Mouse (Mus musculus) embryonic facial prominence, embryonic 14.5 days (tissue): ENCODE measurements around the gene Gtf2e1. TPM values are rescaled to one million over a fixed set of nuclear protein-coding genes. Genes with fewer than 3 reads are reported as not detected.

ENCODE experiments used
- ATAC-seq: fragments of 200-750 bp; cut with Nextera tagmentation; 2 replicates; pipeline ENCODE4 v1.8.0; 2017; ENCODE audit warnings: low read depth, moderate number of reproducible peaks, moderate TSS enrichment
- DNase-seq: peaks from one replicate; pipeline ENCODE4 v3.0.0-alpha.2; 2015; ENCODE audit warnings: low spot score
- H3K27ac ChIP-seq: fragments of 300-500 bp; sonication (generic); replicated peaks from 2 replicates; pipeline ENCODE4 v1.5.1; 2014; ENCODE audit warnings: low read depth, mild to moderate bottlenecking, low read length, moderate library complexity
- H3K27me3 ChIP-seq: fragments of 300-500 bp; sonication (generic); replicated peaks from 2 replicates; pipeline ENCODE4 v1.6.1; 2014; ENCODE audit warnings: low read length; ENCODE audit not compliant: control insufficient read depth, insufficient read depth
- H3K36me3 ChIP-seq: fragments of 300-500 bp; sonication (generic); 2 replicates; pipeline ENCODE4 v1.6.1; 2014; ENCODE audit warnings: low read length, mixed read lengths; ENCODE audit not compliant: control insufficient read depth, insufficient read depth
- H3K4me1 ChIP-seq: fragments of 300-500 bp; sonication (generic); 2 replicates; pipeline ENCODE4 v1.6.1; 2014; ENCODE audit warnings: antibody characterized with exemption, low read length; ENCODE audit not compliant: control insufficient read depth, insufficient read depth
- H3K4me2 ChIP-seq: fragments of 300-500 bp; sonication (generic); 2 replicates; pipeline ENCODE4 v1.6.1; 2014; ENCODE audit warnings: low read depth, mild to moderate bottlenecking, low read length, moderate library complexity, mixed read lengths
- H3K4me3 ChIP-seq: fragments of 300-500 bp; sonication (generic); 2 replicates; pipeline ENCODE4 v1.5.1; 2014; ENCODE audit warnings: low read depth, mild to moderate bottlenecking, low read length
- H3K9ac ChIP-seq: fragments of 300-500 bp; sonication (generic); 2 replicates; pipeline ENCODE4 v1.6.1; 2014; ENCODE audit warnings: low read depth, mild to moderate bottlenecking, low read length, moderate library complexity, mixed read lengths
- H3K9me3 ChIP-seq: fragments of 300-500 bp; sonication (generic); 2 replicates; pipeline ENCODE4 v1.6.1; 2016; ENCODE audit warnings: low read length; ENCODE audit not compliant: control insufficient read depth
- WGBS: fragments of 180-500 bp; shearing (Covaris S2); extraction: QIAGEN DNeasy Blood & Tissue Kit; methylation state at CpG from one replicate; pipeline ENCODE4 v1.1.7; 2014; 5-methylcytosine and 5-hydroxymethylcytosine counted together
- polyA plus RNA-seq: library from polyadenylated mRNA; unstranded; fragments of >200 nt; fragmentation: Nextera tagmentation; extraction: Ambion mirVana; gene quantifications from 2 replicates; pipeline ENCODE4 v1.2.1, GENCODE M21; 2014

Gene Gtf2e1
- polyA plus RNA-seq = 29.0 and 32.5 TPM in 2 replicates

- Histone ChIP-seq H3K4me1 (peaks cover 6% of the 10 kb centered on the region; the same call in 1 of the 2 replicates), H3K27me3 (no peaks in the 10 kb centered on the region), H3K9me3 (no peaks in the 10 kb centered on the region), H3K9ac (peak within 1 kb of the TSS; percentile 82), H3K4me3 (peak within 1 kb of the TSS; percentile 64), H3K27ac (peak within 1 kb of the TSS; percentile 94), H3K36me3 (peaks cover 29% of the 10 kb centered on the region), H3K4me2 (peak within 1 kb of the TSS; percentile 66)
- DNase-seq (peak; percentile 99), ATAC-seq (peak; percentile 99)
- WGBS = 2% methylated on average over 41 of the region's 41 CpGs
Measured at GRCm38 (mm10) chr16:37539611-37540580, at the start of gene Gtf2e1, which contains the start of gene Rabl3. Gene Gtf2e1 (minus strand): TSS chr16:37539789. Gene Rabl3 (plus strand): TSS chr16:37539885.

GRCm38 (mm10) chr16:37585129-37585563 is 45.6 kb upstream of the Gtf2e1 start:
- Histone ChIP-seq H3K27ac (no peak overlapping the region), H3K4me2 (peak overlapping the region; percentile 58), H3K4me3 (no peak overlapping the region), H3K36me3 (no peaks in the 10 kb centered on the region), H3K9me3 (no peaks in the 10 kb centered on the region), H3K4me1 (peaks cover 8% of the 10 kb centered on the region; the same call in 1 of the 2 replicates), H3K27me3 (no peaks in the 10 kb centered on the region), H3K9ac (no peak overlapping the region)
- ATAC-seq (no peak), DNase-seq (no peak)
- 75% methylated on average over 7 of the region's 8 CpGs for WGBS

- Histone ChIP-seq H3K9me3 (no peaks in the 10 kb centered on the region), H3K27me3 (no peaks in the 10 kb centered on the region), H3K9ac (peak overlapping the region; percentile 53), H3K36me3 (no peaks in the 10 kb centered on the region), H3K4me2 (peak overlapping the region; percentile 58), H3K4me1 (peaks cover 8% of the 10 kb centered on the region; the same call in 1 of the 2 replicates), H3K27ac (peak overlapping the region; percentile 46; the same call in 1 of the 2 replicates), H3K4me3 (peak overlapping the region; percentile 26)
- ATAC-seq (peak; percentile 90), DNase-seq (peak; percentile 83)
- WGBS = 3% methylated on average over 25 of the region's 25 CpGs
Measured at GRCm38 (mm10) chr16:37584218-37585035, 44.8 kb upstream of the Gtf2e1 start.

GRCm38 (mm10) chr16:37583801-37584200 is 44.2 kb upstream of the Gtf2e1 start:
- Histone ChIP-seq H3K4me3 (peak overlapping the region; percentile 26), H3K9me3 (no peaks in the 10 kb centered on the region), H3K36me3 (no peaks in the 10 kb centered on the region), H3K9ac (peak overlapping the region; percentile 53; the same call in 1 of the 2 replicates), H3K4me1 (peaks cover 8% of the 10 kb centered on the region; the same call in 1 of the 2 replicates), H3K4me2 (peak overlapping the region; percentile 58), H3K27ac (peak overlapping the region; percentile 46; the same call in 1 of the 2 replicates), H3K27me3 (no peaks in the 10 kb centered on the region)
- no peak for ATAC-seq
- DNase-seq = no peak
- 38% methylated on average over 6 of the region's 6 CpGs for WGBS

GRCm38 (mm10) chr16:37583306-37583705 is 43.7 kb upstream of the Gtf2e1 start:
- no peak overlapping the region for H3K27ac ChIP-seq
- no peak overlapping the region for H3K4me3 ChIP-seq
- ATAC-seq (no peak), DNase-seq (no peak)
- WGBS = 88% methylated on average over 3 of the region's 3 CpGs
- no peak overlapping the region for H3K9ac ChIP-seq
- H3K4me2 ChIP-seq = 0 out of 2 replicates have a peak overlapping the region, but pooled peaks have one; percentile 58
- H3K36me3 ChIP-seq = no peaks in the 10 kb centered on the region
- H3K9me3 ChIP-seq = no peaks in the 10 kb centered on the region
- peaks cover 8% of the 10 kb centered on the region; the same call in 1 of the 2 replicates for H3K4me1 ChIP-seq
- no peaks in the 10 kb centered on the region for H3K27me3 ChIP-seq

GRCm38 (mm10) chr16:37581901-37582300 is 42.3 kb upstream of the Gtf2e1 start:
- ATAC-seq (no peak), DNase-seq (no peak)
- Histone ChIP-seq H3K4me1 (peaks cover 8% of the 10 kb centered on the region; the same call in 1 of the 2 replicates), H3K9me3 (no peaks in the 10 kb centered on the region), H3K9ac (no peak overlapping the region), H3K27me3 (no peaks in the 10 kb centered on the region), H3K4me2 (no peak overlapping the region), H3K36me3 (no peaks in the 10 kb centered on the region), H3K27ac (no peak overlapping the region), H3K4me3 (no peak overlapping the region)
- WGBS = 69% methylated on average over 3 of the region's 3 CpGs

- Histone ChIP-seq H3K27ac (no peak overlapping the region), H3K9ac (no peak overlapping the region), H3K4me1 (peaks cover 8% of the 10 kb centered on the region; the same call in 1 of the 2 replicates), H3K4me3 (no peak overlapping the region), H3K9me3 (no peaks in the 10 kb centered on the region), H3K27me3 (no peaks in the 10 kb centered on the region), H3K4me2 (no peak overlapping the region), H3K36me3 (no peaks in the 10 kb centered on the region)
- WGBS = 83% methylated on average over 4 of the region's 4 CpGs
- DNase-seq (no peak), ATAC-seq (no peak)
Measured at GRCm38 (mm10) chr16:37580651-37581050, 41.1 kb upstream of the Gtf2e1 start.

GRCm38 (mm10) chr16:37579994-37580393 is 40.4 kb upstream of the Gtf2e1 start, which contains the start of gene Hgd:
Gene Hgd (plus strand): TSS chr16:37580153.
- Histone ChIP-seq H3K36me3 (no peaks in the 10 kb centered on the region), H3K4me1 (peaks cover 8% of the 10 kb centered on the region; the same call in 1 of the 2 replicates), H3K4me2 (no peak within 1 kb of the TSS), H3K9me3 (no peaks in the 10 kb centered on the region), H3K27me3 (no peaks in the 10 kb centered on the region), H3K4me3 (no peak within 1 kb of the TSS), H3K27ac (no peak within 1 kb of the TSS), H3K9ac (no peak within 1 kb of the TSS)
- DNase-seq (no peak), ATAC-seq (no peak)
- WGBS = 54% methylated on average over 4 of the region's 4 CpGs
